Mouse (Mus musculus) ES-E14 (cell line): ENCODE measurements around the gene Clcc1. TPM values are rescaled to one million over a fixed set of nuclear protein-coding genes. Genes with fewer than 3 reads are reported as not detected.

ENCODE experiments used
- DNase-seq: peaks from one replicate; pipeline ENCODE4 v3.0.0-alpha.2; 2013; ENCODE audit warnings: low read depth, low spot score
- H3K27ac ChIP-seq: 2 replicates; pipeline ENCODE4 v1.5.1; 2012; ENCODE audit warnings: low read depth, mild to moderate bottlenecking, low read length, moderate library complexity, mixed read lengths; ENCODE audit not compliant: poor library complexity, insufficient read depth, severe bottlenecking
- H3K36me3 ChIP-seq: 2 replicates; pipeline ENCODE4 v1.6.1; 2012; ENCODE audit warnings: mild to moderate bottlenecking, low read length, moderate library complexity, mixed read lengths; ENCODE audit not compliant: control insufficient read depth, poor library complexity, insufficient read depth, severe bottlenecking
- H3K4me1 ChIP-seq, 2 experiments: fragments of 150-350 bp in 1 of 2; sonication (generic) in 1 of 2; 2 replicates each; pipeline ENCODE4 v1.6.1; 2012; ENCODE audit warnings: low read length in 2 of 2, mild to moderate bottlenecking in 1 of 2, mixed read lengths in 1 of 2; ENCODE audit not compliant: control insufficient read depth in 2 of 2, insufficient read depth in 2 of 2, poor library complexity in 1 of 2
- H3K4me3 ChIP-seq, 2 experiments: fragments of 150-350 bp in 1 of 2; sonication (generic) in 1 of 2; 2 replicates each; pipeline ENCODE4 v1.5.1; 2012; ENCODE audit warnings: low read length in 2 of 2, low read depth in 1 of 2, mild to moderate bottlenecking in 1 of 2, mixed read lengths in 1 of 2; ENCODE audit not compliant: insufficient read depth in 1 of 2, poor library complexity in 1 of 2, severe bottlenecking in 1 of 2
- H3K9ac ChIP-seq: 2 replicates; pipeline ENCODE4 v1.6.1; 2012; ENCODE audit warnings: low read depth, mild to moderate bottlenecking, low read length, mixed read lengths; ENCODE audit not compliant: poor library complexity, insufficient read depth, severe bottlenecking
- H3K9me3 ChIP-seq: fragments of 150-350 bp; sonication (generic); 2 replicates; pipeline ENCODE4 v1.6.1; 2012; ENCODE audit warnings: low read depth, mild to moderate bottlenecking, low read length; ENCODE audit not compliant: control insufficient read depth, insufficient read depth
- CHD2 ChIP-seq: IDR thresholded peaks from 2 replicates; pipeline ENCODE4 v1.6.1; 2014; ENCODE audit warnings: mild to moderate bottlenecking, low read depth, low read length, inconsistent platforms
- HCFC1 ChIP-seq: IDR thresholded peaks from 2 replicates; pipeline ENCODE4 v1.6.1; 2012; ENCODE audit warnings: low read length, inconsistent platforms, borderline replicate concordance; ENCODE audit not compliant: insufficient read depth
- MAFK ChIP-seq: IDR thresholded peaks from 2 replicates; pipeline ENCODE4 v1.6.1; 2014; ENCODE audit warnings: mild to moderate bottlenecking, low read depth, low read length, inconsistent platforms; ENCODE audit not compliant: insufficient read depth
- ZC3H11A ChIP-seq: IDR thresholded peaks from 2 replicates; pipeline ENCODE4 v1.6.1; 2012; ENCODE audit warnings: low read depth, mild to moderate bottlenecking, inconsistent platforms, low read length, borderline replicate concordance
- ZNF384 ChIP-seq: IDR thresholded peaks from 2 replicates; pipeline ENCODE4 v1.6.1; 2012; ENCODE audit warnings: low read depth, low read length, inconsistent platforms
- in situ Hi-C, 2 experiments: fragments of 600-800 bp; cut with MboI; formaldehyde crosslinking; loops; one replicate each; pipeline ENCODE4 v1.15.1; 2025; ENCODE audit warnings: low sequenced_read_pairs in 2 of 2, inconsistent platforms in 1 of 2; ENCODE audit not compliant: unreplicated experiment in 2 of 2
- total RNA-seq: library from RNA; depleted of rRNA; stranded (reverse); fragments of 300-350 nt; gene quantifications from 2 replicates; pipeline ENCODE4 v1.2.3, GENCODE M21; 2012

Gene Clcc1
- total RNA-seq, 1 experiment, result 33.9 TPM

DNA sequence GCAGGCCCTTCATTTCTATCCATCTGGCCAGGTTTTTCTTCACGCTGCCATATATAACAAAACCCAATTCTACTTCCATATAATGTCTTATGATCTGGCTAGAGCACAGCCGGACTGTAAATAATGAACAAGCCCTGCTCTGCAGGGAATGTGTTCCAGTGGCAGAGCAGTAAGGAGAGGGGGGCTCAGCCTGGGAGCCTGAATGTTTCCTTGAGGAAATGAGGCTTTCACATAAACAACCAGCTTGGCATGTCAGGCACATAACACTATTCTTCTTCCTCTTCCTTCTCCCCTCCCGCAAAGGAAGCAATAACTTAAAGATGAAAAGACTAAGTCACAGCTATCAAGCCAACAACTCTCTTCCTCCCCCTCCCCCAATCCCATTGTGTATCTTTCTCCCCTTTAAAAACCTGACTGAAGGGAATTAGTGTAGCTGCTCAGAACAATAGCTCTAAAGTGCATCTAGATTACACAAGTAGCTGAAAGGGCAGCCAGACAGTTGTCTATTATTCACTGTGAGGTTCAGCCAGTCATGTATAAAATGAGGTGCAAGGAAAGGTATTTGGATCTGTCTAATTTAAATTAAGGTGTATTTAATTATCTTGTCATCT is 59.5 kb downstream of the Clcc1 start:
- Histone ChIP-seq H3K4me1 (no peaks in the 10 kb centered on the region; a peak in 1 of 4 replicates), H3K4me3 (no peak overlapping the region), H3K9ac (no peak overlapping the region), H3K27ac (no peak overlapping the region), H3K9me3 (no peaks in the 10 kb centered on the region), H3K36me3 (no peaks in the 10 kb centered on the region)
- TF ChIP-seq HCFC1, result no peak
- TF ChIP-seq MAFK, result no peak
- TF ChIP-seq CHD2, result no peak
- TF ChIP-seq ZNF384, result no peak
- TF ChIP-seq ZC3H11A, result no peak
- no peak for DNase-seq
- in situ Hi-C loops, result no loop called here

DNA sequence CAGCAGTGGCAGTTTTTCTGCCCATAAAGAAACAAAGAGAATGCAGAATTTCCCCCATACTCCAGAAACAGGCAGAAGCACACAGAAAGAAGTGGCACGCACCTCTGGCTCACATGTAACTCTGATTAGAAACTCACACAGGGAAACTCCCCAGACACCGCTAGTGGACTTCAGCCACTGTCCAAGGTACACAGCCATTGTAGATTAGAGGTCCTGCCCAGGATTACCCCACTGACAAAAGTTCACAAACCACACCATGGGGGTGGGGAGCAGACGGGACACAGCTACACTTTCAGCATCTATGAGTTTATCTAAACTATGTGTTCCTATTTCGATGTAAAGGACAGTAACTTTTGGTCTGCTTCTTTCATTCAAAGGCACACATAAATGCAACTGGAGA is 61.1 kb downstream of the Clcc1 start:
- TF ChIP-seq ZNF384 (no peak), ZC3H11A (no peak), CHD2 (no peak), HCFC1 (no peak), MAFK (no peak)
- no peak overlapping the region for H3K4me3 ChIP-seq
- no peaks in the 10 kb centered on the region; a peak in 1 of 4 replicates for H3K4me1 ChIP-seq
- in situ Hi-C loops, result no loop called here
- H3K9me3 ChIP-seq, result no peaks in the 10 kb centered on the region
- no peak overlapping the region for H3K27ac ChIP-seq
- H3K36me3 ChIP-seq, result no peaks in the 10 kb centered on the region
- H3K9ac ChIP-seq, result no peak overlapping the region
- no peak for DNase-seq

DNA sequence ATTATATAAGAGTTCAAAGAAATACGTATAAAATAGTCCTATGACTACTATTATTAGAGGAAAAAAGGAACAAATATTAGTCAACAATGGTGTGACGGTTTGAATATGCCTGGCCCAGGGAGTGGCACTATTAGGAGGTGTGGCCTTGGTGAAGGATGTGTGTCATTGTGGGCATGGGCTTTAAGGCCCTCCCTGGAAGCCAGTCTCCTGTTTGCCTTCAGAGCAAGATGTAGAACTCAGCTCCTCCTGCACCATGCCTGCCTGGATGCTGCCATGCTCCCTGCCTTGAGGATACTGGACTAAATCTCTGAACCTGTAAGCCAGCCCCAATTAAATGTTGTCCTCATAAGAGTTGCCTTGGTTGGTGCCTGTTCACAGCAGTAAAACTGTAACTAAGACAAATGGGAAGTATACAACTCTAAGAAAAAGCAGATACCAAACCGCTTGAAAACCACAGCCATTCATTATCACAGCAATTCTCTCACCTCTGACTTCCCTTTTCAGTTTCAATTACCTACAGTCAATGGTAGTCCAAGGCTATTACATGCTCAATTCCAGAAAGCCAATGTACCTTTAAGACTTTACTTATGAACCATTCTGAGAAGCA is 64.3 kb downstream of the Clcc1 start:
- Histone ChIP-seq H3K9ac (no peak overlapping the region), H3K36me3 (no peaks in the 10 kb centered on the region), H3K4me3 (no peak overlapping the region), H3K9me3 (no peaks in the 10 kb centered on the region), H3K27ac (no peak overlapping the region), H3K4me1 (no peaks in the 10 kb centered on the region; a peak in 1 of 4 replicates)
- DNase-seq, result no peak
- in situ Hi-C loops, result no loop called here
- TF ChIP-seq ZC3H11A, result no peak
- TF ChIP-seq HCFC1, result no peak
- no peak for TF ChIP-seq CHD2
- TF ChIP-seq ZNF384, result no peak
- TF ChIP-seq MAFK, result no peak

DNA sequence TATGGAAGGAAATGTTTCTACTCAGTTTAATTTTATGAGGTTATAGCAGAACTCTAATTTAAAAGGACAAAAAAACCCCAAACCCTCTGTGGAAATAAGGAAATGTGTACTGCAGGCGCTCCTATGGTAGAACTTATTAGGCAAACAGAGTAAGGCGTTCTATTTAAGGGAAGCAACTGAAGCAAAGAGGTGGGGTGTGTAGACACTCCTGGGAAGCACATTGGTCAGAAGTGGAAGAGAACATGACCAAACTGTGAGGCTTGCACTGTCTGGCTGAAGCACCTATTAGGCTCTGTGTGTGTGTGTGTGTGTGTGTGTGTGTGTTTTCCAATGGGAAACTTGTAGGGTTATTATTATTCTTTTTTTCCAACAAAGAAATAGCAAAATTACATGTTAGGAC is 65.6 kb downstream of the Clcc1 start:
- in situ Hi-C loops, result no loop called here
- DNase-seq, result no peak
- TF ChIP-seq ZNF384, result no peak
- TF ChIP-seq CHD2, result no peak
- TF ChIP-seq ZC3H11A, result no peak
- no peak for TF ChIP-seq HCFC1
- no peak for TF ChIP-seq MAFK
- no peaks in the 10 kb centered on the region for H3K9me3 ChIP-seq
- H3K4me1 ChIP-seq, result no peaks in the 10 kb centered on the region
- H3K27ac ChIP-seq, result no peak overlapping the region
- no peak overlapping the region for H3K9ac ChIP-seq
- no peak overlapping the region for H3K4me3 ChIP-seq
- no peaks in the 10 kb centered on the region for H3K36me3 ChIP-seq
